Mouse (Mus musculus) CD4-positive naive resting alpha-beta T cell, adult 57 days (primary cell): ENCODE data around the gene 4833420G17Rik. TPM values are rescaled to one million over a fixed set of nuclear protein-coding genes. Genes with fewer than 3 reads are reported as not detected.

Source experiments
- total RNA-seq: library from RNA; stranded (reverse); gene quantifications from one replicate; pipeline ENCODE4 v1.2.4, GENCODE M21; 2023

Gene 4833420G17Rik
- total RNA-seq = 77.5 TPM

DNA sequence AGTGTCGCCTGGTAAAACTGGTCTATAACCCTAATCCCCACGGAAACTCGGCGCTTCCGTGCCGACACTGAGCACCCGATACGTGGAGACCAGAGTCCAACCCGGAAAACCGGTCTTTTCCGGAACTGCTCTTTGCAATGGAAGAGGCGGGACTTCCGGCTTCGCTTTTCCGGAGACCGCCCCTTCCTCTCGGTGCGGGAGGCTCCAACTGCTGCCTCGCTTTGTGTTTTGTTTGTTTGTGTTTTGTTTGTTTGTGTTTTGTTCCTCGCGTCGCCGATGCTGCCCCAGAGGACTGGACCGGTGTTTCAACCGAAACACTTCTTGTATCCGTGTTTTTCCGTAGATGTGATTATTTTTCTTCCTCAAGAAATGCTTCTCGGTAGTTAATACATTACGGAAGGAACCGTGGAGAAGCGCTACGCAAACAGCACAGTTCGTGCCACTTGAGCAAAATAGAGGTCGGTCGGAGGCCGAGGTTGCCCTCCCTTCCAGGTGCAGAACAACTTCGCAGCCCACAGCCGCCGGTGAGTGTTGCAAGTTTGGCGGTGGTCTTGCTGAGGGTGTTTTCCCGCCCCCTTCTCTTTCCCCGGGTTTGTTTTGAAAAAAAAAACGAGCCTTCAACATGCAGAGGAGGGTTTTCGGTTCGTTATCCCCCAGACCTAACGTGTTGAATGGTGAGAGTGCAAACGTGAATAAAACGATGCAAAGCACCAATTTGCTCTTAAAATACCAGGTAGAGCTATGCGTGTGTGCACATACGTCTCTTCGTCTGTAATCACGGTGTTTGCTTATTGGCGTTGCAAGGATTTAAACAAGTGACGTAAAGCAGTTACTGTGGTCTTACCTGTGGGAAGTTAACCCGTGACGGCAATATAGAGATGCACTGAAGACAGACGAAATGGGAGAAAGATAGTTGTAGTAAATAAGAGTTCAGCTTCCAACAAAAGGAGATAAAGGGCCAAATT, at the start of gene 4833420G17Rik:
TSS of gene 4833420G17Rik (plus strand) at position 173 of the 965 bp plus-strand sequence.

GRCm38 (mm10) chr13:119487880-119488580, 25.5 kb downstream of the 4833420G17Rik start, which contains the start of the genes Tmem267 and 3110070M22Rik:
TSS of gene Tmem267 (plus strand) at chr13:119488039.
TSS of gene 3110070M22Rik (minus strand) at chr13:119488383.

Other genes with a start within 250 kb of the 4833420G17Rik start
- 62.8 TPM for gene Paip1, start 34.2 kb upstream of the 4833420G17Rik start, total RNA-seq
- gene Tmem267, start 25.3 kb downstream of the 4833420G17Rik start, total RNA-seq = 9.0 TPM
- gene 3110070M22Rik, start 25.6 kb downstream of the 4833420G17Rik start, total RNA-seq = 1.8 TPM
- gene Ccl28, start 161.1 kb downstream of the 4833420G17Rik start, total RNA-seq = not detected
- 52.6 TPM for gene Hmgcs1, start 227.6 kb downstream of the 4833420G17Rik start, total RNA-seq